Mouse (Mus musculus) heart, postnatal 0 days (tissue): Measurements from ENCODE around the gene Defa26. TPM values are rescaled to one million over a fixed set of nuclear protein-coding genes. Genes with fewer than 3 reads are reported as not detected.
"Not testable (repeated sequence)": the region's sequence is repeated elsewhere in the genome, so short reads cannot be mapped to it uniquely, and the experiment has no call there.

Source experiments
- ATAC-seq: fragments of 200-750 bp; cut with Nextera tagmentation; 2 replicates; pipeline ENCODE4 v1.8.0; 2017; ENCODE audit warnings: low read depth, moderate number of reproducible peaks, moderate library complexity; ENCODE audit not compliant: insufficient read depth
- DNase-seq: peaks from one replicate; pipeline ENCODE4 v3.0.0-alpha.2; 2016; ENCODE audit warnings: low spot score
- H3K27ac ChIP-seq: fragments of 300-500 bp; sonication (generic); 2 replicates; pipeline ENCODE4 v1.5.1; 2014; ENCODE audit warnings: low read depth, mild to moderate bottlenecking
- H3K27me3 ChIP-seq: fragments of 300-500 bp; sonication (generic); 2 replicates; pipeline ENCODE4 v1.6.1; 2014; ENCODE audit warnings: low read length, mixed read lengths; ENCODE audit not compliant: control insufficient read depth, insufficient read depth
- H3K36me3 ChIP-seq: fragments of 300-500 bp; sonication (generic); replicated peaks from 2 replicates; pipeline ENCODE4 v1.6.1; 2014; ENCODE audit warnings: low read length, mixed read lengths; ENCODE audit not compliant: control insufficient read depth, insufficient read depth
- H3K4me1 ChIP-seq: fragments of 300-500 bp; sonication (generic); 2 replicates; pipeline ENCODE4 v1.6.1; 2014; ENCODE audit warnings: antibody characterized with exemption; ENCODE audit not compliant: control insufficient read depth, insufficient read depth
- H3K4me2 ChIP-seq: fragments of 300-500 bp; sonication (generic); 2 replicates; pipeline ENCODE4 v1.6.1; 2014; ENCODE audit warnings: low read depth, mild to moderate bottlenecking, low read length, moderate library complexity
- H3K4me3 ChIP-seq: fragments of 300-500 bp; sonication (generic); 2 replicates; pipeline ENCODE4 v1.5.1; 2014; ENCODE audit warnings: low read depth, low read length
- H3K9ac ChIP-seq: fragments of 300-500 bp; sonication (generic); replicated peaks from 2 replicates; pipeline ENCODE4 v1.6.1; 2014; ENCODE audit warnings: low read depth, low read length, mixed read lengths
- H3K9me3 ChIP-seq: fragments of 300-500 bp; sonication (generic); replicated peaks from 2 replicates; pipeline ENCODE4 v1.6.1; 2016; ENCODE audit warnings: low read length; ENCODE audit not compliant: control insufficient read depth
- WGBS: fragments of 180-500 bp; shearing (Covaris S2); extraction: QIAGEN DNeasy Blood & Tissue Kit; methylation state at CpG from one replicate; pipeline ENCODE4 v1.1.7; 2014; 5-methylcytosine and 5-hydroxymethylcytosine counted together
- polyA plus RNA-seq: library from polyadenylated mRNA; unstranded; fragments of >200 nt; fragmentation: Nextera tagmentation; extraction: Ambion mirVana; gene quantifications from 2 replicates; pipeline ENCODE4 v1.2.1, GENCODE M21; 2015
- total RNA-seq: library from RNA; depleted of rRNA; stranded (reverse); fragments of >200 nt; gene quantifications from 2 replicates; pipeline ENCODE4 v1.2.3, GENCODE M21; 2014; ENCODE audit warnings: low replicate concordance; rRNA removed

The Defa26 gene
- total RNA-seq (not detected in 2 replicates), polyA plus RNA-seq (not detected in 2 replicates)

DNA sequence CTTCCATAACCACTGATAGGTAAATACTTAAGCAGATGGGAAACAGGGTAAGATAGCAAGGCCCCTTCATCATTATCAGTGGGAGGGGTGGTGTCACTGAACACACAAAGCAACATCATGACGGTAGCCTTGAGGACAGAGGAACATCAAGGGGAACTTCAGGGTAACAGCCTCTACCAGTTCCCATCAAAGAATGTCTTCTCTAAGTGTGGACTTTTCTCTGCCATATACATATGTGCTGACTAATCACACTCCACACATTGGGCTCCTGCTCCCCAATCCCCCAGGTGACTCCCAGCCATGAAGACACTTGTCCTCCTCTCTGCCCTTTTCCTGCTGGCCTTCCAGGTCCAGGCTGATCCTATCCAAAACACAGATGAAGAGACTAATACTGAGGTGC lies at the start of gene Defa26:
Defa26 (plus strand) TSS at position 301 of the 400 bp plus-strand sequence.
- H3K4me3 ChIP-seq, H3K27ac ChIP-seq, H3K36me3 ChIP-seq, H3K27me3 ChIP-seq, ATAC-seq, H3K9me3 ChIP-seq, H3K9ac ChIP-seq, H3K4me1 ChIP-seq, DNase-seq, H3K4me2 ChIP-seq: not testable (repeated sequence)
- no CpG with 5 or more reads among the region's 1 CpGs for WGBS

DNA sequence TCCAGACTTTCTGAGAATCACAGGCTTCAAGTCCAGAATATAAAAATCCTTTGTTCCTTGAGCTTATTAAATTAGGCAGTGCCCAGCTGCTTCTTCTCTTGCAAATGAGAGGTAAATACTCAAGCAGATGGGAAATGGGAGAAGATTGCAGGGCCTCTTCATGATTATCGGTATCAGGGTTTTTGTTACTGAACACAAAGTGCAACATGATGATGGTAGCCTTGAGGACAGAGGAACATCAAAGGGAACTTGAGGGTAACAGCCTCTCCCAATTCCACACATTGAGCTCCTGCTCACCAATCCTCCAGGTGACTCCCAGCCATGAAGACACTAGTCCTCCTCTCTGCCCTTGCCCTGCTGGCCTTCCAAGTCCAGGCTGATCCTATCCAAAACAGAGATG lies 35.3 kb upstream of the Defa26 start, which contains the start of gene Defa28:
Defa28 (plus strand) TSS at position 301 of the 400 bp plus-strand sequence.
- not testable (repeated sequence) for H3K27ac ChIP-seq, H3K9ac ChIP-seq, H3K27me3 ChIP-seq, ATAC-seq, H3K36me3 ChIP-seq, H3K4me1 ChIP-seq, H3K4me3 ChIP-seq, H3K9me3 ChIP-seq, DNase-seq, H3K4me2 ChIP-seq
- no CpG with 5 or more reads among the region's 1 CpGs for WGBS

DNA sequence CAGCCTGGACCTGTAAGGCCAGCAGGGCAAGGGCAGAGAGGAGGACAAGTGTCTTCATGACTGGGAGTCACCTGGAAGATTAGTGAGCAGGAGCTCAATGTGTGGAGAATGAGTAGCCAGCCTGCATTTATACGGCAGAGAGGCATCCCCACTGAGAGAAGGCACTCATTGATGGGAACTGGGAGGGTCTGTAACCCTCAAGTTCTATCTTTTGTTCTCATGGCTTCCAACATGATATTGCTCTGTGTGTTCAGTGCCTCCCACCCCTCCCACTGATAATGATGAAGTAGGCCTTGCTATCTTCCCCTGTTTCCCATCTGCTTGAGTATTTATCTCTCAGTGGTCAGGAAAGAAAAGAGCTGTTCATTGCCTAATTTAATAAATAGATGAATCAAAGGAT lies 23.6 kb upstream of the Defa26 start, which contains the start of gene Gm7861:
Gm7861 (minus strand) TSS at position 101 of the 400 bp plus-strand sequence.
- not testable (repeated sequence) for ATAC-seq, H3K9ac ChIP-seq, H3K27ac ChIP-seq, H3K4me1 ChIP-seq, H3K36me3 ChIP-seq, DNase-seq, H3K4me2 ChIP-seq, H3K9me3 ChIP-seq, H3K4me3 ChIP-seq, H3K27me3 ChIP-seq
- no CpG with 5 or more reads among the region's 1 CpGs for WGBS

DNA sequence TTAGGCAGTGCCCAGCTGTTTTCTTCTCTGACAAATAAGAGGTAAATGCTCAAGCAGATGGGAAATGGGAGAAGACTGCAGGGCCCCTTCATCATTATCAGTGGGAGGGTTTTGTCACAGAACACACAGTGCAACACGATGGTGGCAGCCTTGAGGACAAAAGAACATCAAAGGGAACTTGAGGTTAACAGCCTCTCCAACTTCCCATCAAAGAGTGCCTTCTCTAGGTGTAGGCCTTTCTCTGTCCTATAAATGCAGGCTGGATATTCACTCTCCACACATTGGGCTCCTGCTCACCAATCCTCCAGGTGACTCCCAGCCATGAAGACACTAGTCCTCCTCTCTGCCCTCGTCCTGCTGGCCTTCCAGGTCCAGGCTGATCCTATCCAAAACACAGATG lies 37.5 kb downstream of the Defa26 start, which contains the start of gene Defa17:
Defa17 (plus strand) TSS at position 301 of the 400 bp plus-strand sequence.
- not testable (repeated sequence) for H3K9ac ChIP-seq, H3K36me3 ChIP-seq, H3K4me1 ChIP-seq, H3K27ac ChIP-seq, DNase-seq, H3K4me3 ChIP-seq, H3K9me3 ChIP-seq, ATAC-seq, H3K4me2 ChIP-seq, H3K27me3 ChIP-seq
- WGBS, result no CpG with 5 or more reads among the region's 2 CpGs

DNA sequence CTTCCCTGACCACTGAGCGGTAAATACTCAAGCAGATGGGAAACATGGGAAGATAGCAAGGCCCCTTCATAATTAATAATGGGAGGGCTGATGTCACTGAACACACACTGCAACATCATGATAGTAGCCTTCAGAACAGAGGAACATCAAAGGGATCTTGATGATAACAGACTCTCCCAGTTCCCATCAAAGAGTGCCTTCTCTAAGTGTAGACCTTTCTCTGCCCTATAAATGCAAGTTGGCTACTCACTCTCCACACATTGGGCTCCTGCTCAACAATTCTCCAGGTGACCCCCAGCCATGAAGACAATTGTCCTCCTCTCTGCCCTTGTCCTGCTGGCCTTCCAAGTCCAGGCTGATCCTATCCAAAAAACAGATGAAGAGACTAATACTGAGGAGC lies 47.5 kb downstream of the Defa26 start, which contains the start of gene Defa34:
Defa34 (plus strand) TSS at position 301 of the 400 bp plus-strand sequence.
- H3K27me3 ChIP-seq, ATAC-seq, H3K36me3 ChIP-seq, H3K9ac ChIP-seq, DNase-seq, H3K4me3 ChIP-seq, H3K4me2 ChIP-seq, H3K4me1 ChIP-seq, H3K27ac ChIP-seq, H3K9me3 ChIP-seq: not testable (repeated sequence)
- WGBS, result no CpG with 5 or more reads among the region's 1 CpGs

Other genes with a start within 250 kb of the Defa26 start
- not detected in 2 replicates for gene Defa2, start 239.7 kb upstream of the Defa26 start, total RNA-seq
- gene Defa2, start 239.7 kb upstream of the Defa26 start, polyA plus RNA-seq, result not detected in 2 replicates
- gene Defa33, start 226.4 kb upstream of the Defa26 start, total RNA-seq, result not detected in 2 replicates
- gene Defa33, start 226.4 kb upstream of the Defa26 start, polyA plus RNA-seq, result not detected in 2 replicates
- not detected in 2 replicates for gene Defa36, start 190.8 kb upstream of the Defa26 start, total RNA-seq
- gene Defa36, start 190.8 kb upstream of the Defa26 start, polyA plus RNA-seq, result not detected in 2 replicates
- not detected in 2 replicates for gene Gm7849, start 161.6 kb upstream of the Defa26 start, total RNA-seq
- not detected in 2 replicates for gene Gm7849, start 161.6 kb upstream of the Defa26 start, polyA plus RNA-seq
- not detected in 2 replicates for gene Defa20, start 108.9 kb upstream of the Defa26 start, total RNA-seq
- not detected in 2 replicates for gene Defa20, start 108.9 kb upstream of the Defa26 start, polyA plus RNA-seq
- gene Defa32, start 89.2 kb upstream of the Defa26 start, total RNA-seq, result not detected in 2 replicates
- gene Defa32, start 89.2 kb upstream of the Defa26 start, polyA plus RNA-seq, result not detected in 2 replicates
- gene Defa37, start 52.8 kb upstream of the Defa26 start, total RNA-seq, result not detected in 2 replicates
- not detected in 2 replicates for gene Defa37, start 52.8 kb upstream of the Defa26 start, polyA plus RNA-seq
- gene Defa28, start 35.2 kb upstream of the Defa26 start, total RNA-seq, result not detected in 2 replicates
- not detected in 2 replicates for gene Defa28, start 35.2 kb upstream of the Defa26 start, polyA plus RNA-seq
- not detected in 2 replicates for gene Gm7861, start 23.7 kb upstream of the Defa26 start, total RNA-seq
- not detected in 2 replicates for gene Gm7861, start 23.7 kb upstream of the Defa26 start, polyA plus RNA-seq
- gene Defa17, start 37.6 kb downstream of the Defa26 start, total RNA-seq, result not detected in 2 replicates
- gene Defa17, start 37.6 kb downstream of the Defa26 start, polyA plus RNA-seq, result not detected in 2 replicates
- not detected in 2 replicates for gene Defa34, start 47.6 kb downstream of the Defa26 start, total RNA-seq
- gene Defa34, start 47.6 kb downstream of the Defa26 start, polyA plus RNA-seq, result not detected in 2 replicates
- gene AY761184, start 85.5 kb downstream of the Defa26 start, total RNA-seq, result not detected in 2 replicates
- not detected in 2 replicates for gene AY761184, start 85.5 kb downstream of the Defa26 start, polyA plus RNA-seq
- not detected in 2 replicates for gene Defa24, start 116.3 kb downstream of the Defa26 start, total RNA-seq
- gene Defa24, start 116.3 kb downstream of the Defa26 start, polyA plus RNA-seq, result not detected in 2 replicates
- gene Defb50, start 205.4 kb downstream of the Defa26 start, total RNA-seq, result not detected in 2 replicates
- gene Defb50, start 205.4 kb downstream of the Defa26 start, polyA plus RNA-seq, result not detected in 2 replicates
- not detected in 2 replicates for gene Defb2, start 221.7 kb downstream of the Defa26 start, total RNA-seq
- gene Defb2, start 221.7 kb downstream of the Defa26 start, polyA plus RNA-seq, result not detected in 2 replicates
- not detected in 2 replicates for gene Defb10, start 240.7 kb downstream of the Defa26 start, total RNA-seq
- gene Defb10, start 240.7 kb downstream of the Defa26 start, polyA plus RNA-seq, result not detected in 2 replicates